Mouse (Mus musculus): ENCODE measurements around the gene Lap3. TPM values are rescaled to one million over a fixed set of nuclear protein-coding genes. Genes with fewer than 3 reads are reported as not detected.

The Lap3 gene
- polyA plus RNA-seq, 1 experiment = 11.9 TPM

GRCm38 (mm10) chr5:45535177-45535576, 42.0 kb downstream of the Lap3 start:
- Histone ChIP-seq H3K9me3 (no peaks in the 10 kb centered on the region), H3K4me3 (replicated peaks) (no peak overlapping the region), H3K4me1 (peaks cover 17% of the 10 kb centered on the region), H3K36me3 (replicated peaks; ENCODE audit: low read length) (peaks cover 12% of the 10 kb centered on the region), H3K27me3 (replicated peaks) (no peaks in the 10 kb centered on the region)
- TF ChIP-seq FLI1 (IDR thresholded peaks at IDR 0.05; ENCODE audit: low read length) (no peak), GATA1 (IDR thresholded peaks at IDR 0.05; ENCODE audit: borderline replicate concordance, low read length) (no peak)

DNA sequence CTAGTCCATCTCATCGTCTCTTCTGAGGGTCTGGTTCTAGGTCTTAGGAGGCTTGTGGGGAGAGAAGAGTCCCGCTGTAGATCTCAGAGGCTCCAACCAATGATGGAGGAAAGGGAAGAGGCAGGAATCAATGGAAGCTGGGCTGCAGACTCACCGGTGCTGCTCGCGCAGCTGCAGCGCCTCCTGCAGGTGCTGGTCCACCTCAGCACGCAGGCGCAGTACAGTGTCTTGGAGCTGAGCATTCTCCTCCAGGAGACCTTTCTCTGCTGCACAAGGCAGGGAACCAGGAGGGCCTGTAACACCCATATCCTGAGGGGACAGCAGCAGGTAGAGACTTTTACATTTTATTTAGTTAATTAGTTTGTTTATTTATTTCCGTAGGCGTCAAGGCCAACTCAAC, 46.3 kb downstream of the Lap3 start:
- no peaks in the 10 kb centered on the region for H3K27me3 ChIP-seq (replicated peaks)
- H3K4me3 ChIP-seq (replicated peaks) = no peak overlapping the region
- no peaks in the 10 kb centered on the region for H3K9me3 ChIP-seq
- TF ChIP-seq GATA1 (IDR thresholded peaks at IDR 0.05; ENCODE audit: borderline replicate concordance, low read length) (no peak), FLI1 (IDR thresholded peaks at IDR 0.05; ENCODE audit: low read length) (no peak)
- H3K36me3 ChIP-seq (replicated peaks; ENCODE audit: low read length) = no peaks in the 10 kb centered on the region
- H3K4me1 ChIP-seq = peaks cover 12% of the 10 kb centered on the region

DNA sequence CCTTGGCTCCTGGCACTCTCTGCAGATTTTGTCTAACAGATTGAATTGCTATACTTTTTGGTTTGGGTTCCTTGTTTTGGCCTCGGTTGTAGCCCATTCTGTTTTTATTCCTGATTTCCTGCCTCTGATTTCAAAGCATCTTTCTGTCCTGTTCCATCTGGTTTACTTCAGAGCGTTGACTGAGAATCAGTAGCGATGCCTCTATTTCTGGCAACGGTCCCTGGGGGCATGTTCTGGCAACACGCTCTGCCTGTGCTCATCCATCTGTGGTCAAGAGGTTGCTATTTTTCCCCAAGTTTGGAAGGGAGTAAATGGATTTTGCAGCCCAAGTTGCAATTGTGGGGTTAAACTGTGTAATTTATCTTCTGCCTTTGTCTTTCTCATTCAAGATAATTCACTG, 50.2 kb downstream of the Lap3 start:
- Histone ChIP-seq H3K4me3 (replicated peaks) (no peak overlapping the region), H3K4me1 (no peaks in the 10 kb centered on the region), H3K36me3 (replicated peaks; ENCODE audit: low read length) (no peaks in the 10 kb centered on the region), H3K9me3 (no peaks in the 10 kb centered on the region), H3K27me3 (replicated peaks) (no peaks in the 10 kb centered on the region)
- TF ChIP-seq FLI1 (IDR thresholded peaks at IDR 0.05; ENCODE audit: low read length) (no peak), GATA1 (IDR thresholded peaks at IDR 0.05; ENCODE audit: borderline replicate concordance, low read length) (no peak)

DNA sequence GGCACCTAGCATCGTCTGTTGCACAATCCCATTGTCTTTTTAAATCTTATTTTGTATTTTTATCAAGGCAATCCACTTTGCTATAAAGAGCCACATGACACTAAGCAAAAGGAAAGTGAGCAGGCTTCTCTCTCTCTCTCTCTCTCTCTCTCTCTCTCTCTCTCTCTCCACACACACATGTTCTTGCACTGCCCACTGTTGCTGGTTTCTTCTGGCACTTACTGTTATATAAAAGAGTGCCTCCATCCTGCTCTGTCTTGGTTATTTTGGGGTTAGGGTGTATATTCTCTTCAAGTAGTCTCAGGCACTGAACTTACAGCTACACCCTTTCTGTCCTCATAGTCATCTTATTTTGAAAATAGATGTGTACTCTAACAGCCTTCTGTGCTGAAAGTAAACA, 56.4 kb downstream of the Lap3 start:
- TF ChIP-seq GATA1 (IDR thresholded peaks at IDR 0.05; ENCODE audit: borderline replicate concordance, low read length) (no peak), FLI1 (IDR thresholded peaks at IDR 0.05; ENCODE audit: low read length) (no peak)

More for the DNA sequence above, 56.4 kb downstream of the Lap3 start:
- no peaks in the 10 kb centered on the region for H3K9me3 ChIP-seq
- H3K36me3 ChIP-seq (replicated peaks; ENCODE audit: low read length) = no peaks in the 10 kb centered on the region
- H3K4me1 ChIP-seq = no peaks in the 10 kb centered on the region
- H3K27me3 ChIP-seq (replicated peaks) = no peaks in the 10 kb centered on the region
- H3K4me3 ChIP-seq (replicated peaks) = no peak overlapping the region

Other genes with a start within 250 kb of the Lap3 start
- 98.7 and 117 TPM in 2 replicates for gene Qdpr, start 43.1 kb upstream of the Lap3 start, polyA plus RNA-seq (2012; ENCODE audit: insufficient read depth, low replicate concordance)
- not detected in 2 replicates for gene Clrn2, start 39.6 kb upstream of the Lap3 start, polyA plus RNA-seq (2012; ENCODE audit: insufficient read depth, low replicate concordance)
- 28.8 and 87.9 TPM in 2 replicates for gene Med28, start 26.9 kb downstream of the Lap3 start, polyA plus RNA-seq (2012; ENCODE audit: insufficient read depth, low replicate concordance)
- gene Fam184b, start 146.2 kb downstream of the Lap3 start, polyA plus RNA-seq (2012; ENCODE audit: insufficient read depth, low replicate concordance) = 0.12 TPM in 1 of 2 replicates, not detected in the other
- gene Ncapg, start 176.5 kb downstream of the Lap3 start, polyA plus RNA-seq (2012; ENCODE audit: insufficient read depth, low replicate concordance) = 0.83 TPM in 1 of 2 replicates, not detected in the other

Measured in megakaryocyte, embryonic 14.5 days (primary cell).